Mouse (Mus musculus) C2C12 (cell line): ENCODE results near the gene Nrap. TPM values are rescaled to one million over a fixed set of nuclear protein-coding genes. Genes with fewer than 3 reads are reported as not detected.

ENCODE experiments used
- H3K27me3 ChIP-seq: one replicate; pipeline ENCODE4 v1.6.1; 2011; ENCODE audit not compliant: control insufficient read depth, insufficient read depth, insufficient read length
- H3K36me3 ChIP-seq: one replicate; pipeline ENCODE4 v1.6.1; 2011; ENCODE audit not compliant: control insufficient read depth, insufficient read depth
- H3K4me3 ChIP-seq: one replicate; pipeline ENCODE4 v1.5.1; 2011; ENCODE audit warnings: mild to moderate bottlenecking, control low read depth; ENCODE audit not compliant: poor library complexity, insufficient read depth, severe bottlenecking
- H3K79me2 ChIP-seq: one replicate; pipeline ENCODE4 v1.6.1; 2011; ENCODE audit not compliant: control insufficient read depth, insufficient read depth
- H3K79me3 ChIP-seq: one replicate; pipeline ENCODE4 v1.6.1; 2011; ENCODE audit warnings: low read depth, control low read depth
- H3ac ChIP-seq: one replicate; pipeline ENCODE3; 2011; ENCODE audit warnings: low read depth; ENCODE audit not compliant: control insufficient read depth, insufficient read length
- CEBPB ChIP-seq: IDR thresholded peaks from one replicate; pipeline ENCODE4 v1.6.1; 2011; ENCODE audit warnings: low read depth, mild to moderate bottlenecking, control low read depth, moderate library complexity
- CTCF ChIP-seq: IDR thresholded peaks from one replicate; pipeline ENCODE4 v1.5.1; 2011; ENCODE audit not compliant: control insufficient read depth, insufficient read depth, insufficient read length
- FOSL1 ChIP-seq: IDR thresholded peaks from one replicate; pipeline ENCODE4 v1.8.0; 2011; ENCODE audit warnings: mild to moderate bottlenecking, low read length; ENCODE audit not compliant: poor library complexity, insufficient read depth, severe bottlenecking
- MAX ChIP-seq: IDR thresholded peaks from one replicate; pipeline ENCODE4 v1.6.1; 2011; ENCODE audit warnings: mild to moderate bottlenecking, control low read depth
- MYOD1 ChIP-seq: IDR thresholded peaks from one replicate; pipeline ENCODE4 v1.6.1; 2011; ENCODE audit warnings: low read depth; ENCODE audit not compliant: control insufficient read depth, insufficient read length
- MYOG ChIP-seq: IDR thresholded peaks from one replicate; pipeline ENCODE4 v1.6.1; 2011; ENCODE audit not compliant: control insufficient read depth, insufficient read length; ENCODE audit errors: extremely low read depth
- USF1 ChIP-seq: IDR thresholded peaks from one replicate; pipeline ENCODE4 v1.6.1; 2011; ENCODE audit warnings: low read depth, mild to moderate bottlenecking, control low read depth, moderate library complexity
- polyA plus RNA-seq: library from polyadenylated mRNA; unstranded; fragments of >200 nt; fragmentation: generic; extraction: Trizol; gene quantifications from one replicate; pipeline ENCODE4 v1.2.1, GENCODE M21; 2012; ENCODE audit warnings: missing spikeins

The Nrap gene
- polyA plus RNA-seq, 1 experiment: 0.88 TPM

DNA sequence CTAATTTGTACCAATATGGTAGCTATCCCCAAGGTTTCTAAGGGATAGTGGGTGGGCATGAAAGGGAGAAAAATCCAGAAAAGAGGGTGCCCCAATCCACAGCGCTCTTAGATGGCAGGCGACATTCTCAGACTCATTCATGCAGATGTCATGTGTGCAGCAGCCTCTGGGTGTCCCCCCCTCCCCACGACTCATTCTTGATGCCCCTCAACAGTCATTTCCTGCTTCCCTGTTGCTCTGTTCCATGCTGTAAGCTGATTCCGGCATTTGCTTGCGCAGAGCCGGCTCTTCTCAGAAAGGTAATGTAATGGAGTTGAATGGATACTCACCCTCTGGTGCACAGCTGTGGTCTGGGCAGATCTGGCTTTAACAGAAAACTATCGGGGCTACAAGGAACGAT is 40.5 kb upstream of the Nrap start:
- TF ChIP-seq CTCF (peak; percentile 4), MYOD1 (no peak), MYOG (no peak), FOSL1 (no peak), CEBPB (no peak), USF1 (no peak)
- H3K79me3 ChIP-seq: no peaks in the 10 kb centered on the region
- H3ac ChIP-seq: no peak overlapping the region
- H3K27me3 ChIP-seq: no peaks in the 10 kb centered on the region
- H3K79me2 ChIP-seq: no peaks in the 10 kb centered on the region
- no peak overlapping the region for H3K4me3 ChIP-seq
- no peaks in the 10 kb centered on the region for H3K36me3 ChIP-seq

DNA sequence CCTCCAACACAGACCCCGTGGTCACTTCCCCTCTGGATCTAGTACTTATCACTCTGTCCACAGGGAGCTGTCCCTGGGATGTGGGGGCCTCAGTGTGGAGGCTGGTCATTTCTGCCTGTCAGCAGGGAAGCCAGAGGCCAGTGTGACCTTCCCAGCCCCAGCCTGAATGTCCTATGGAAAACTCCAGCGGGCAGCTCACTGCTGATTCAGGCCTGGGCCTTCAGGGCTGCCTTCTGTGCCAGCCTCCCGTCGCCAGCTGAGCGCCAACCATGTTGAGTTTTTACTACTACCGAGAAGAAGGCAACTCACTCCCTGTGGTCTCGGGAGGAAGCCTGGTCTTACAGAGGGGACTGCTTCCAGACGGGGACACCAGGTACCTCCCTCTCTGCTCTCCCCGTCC is 35.7 kb upstream of the Nrap start:
- H3ac ChIP-seq: no peak overlapping the region
- H3K4me3 ChIP-seq: no peak overlapping the region
- H3K79me3 ChIP-seq: no peaks in the 10 kb centered on the region
- H3K79me2 ChIP-seq: no peaks in the 10 kb centered on the region
- no peaks in the 10 kb centered on the region for H3K27me3 ChIP-seq
- H3K36me3 ChIP-seq: no peaks in the 10 kb centered on the region
- TF ChIP-seq CEBPB: no peak
- no peak for TF ChIP-seq MAX
- TF ChIP-seq USF1: no peak
- TF ChIP-seq FOSL1: no peak
- no peak for TF ChIP-seq CTCF
- no peak for TF ChIP-seq MYOG
- no peak for TF ChIP-seq MYOD1

DNA sequence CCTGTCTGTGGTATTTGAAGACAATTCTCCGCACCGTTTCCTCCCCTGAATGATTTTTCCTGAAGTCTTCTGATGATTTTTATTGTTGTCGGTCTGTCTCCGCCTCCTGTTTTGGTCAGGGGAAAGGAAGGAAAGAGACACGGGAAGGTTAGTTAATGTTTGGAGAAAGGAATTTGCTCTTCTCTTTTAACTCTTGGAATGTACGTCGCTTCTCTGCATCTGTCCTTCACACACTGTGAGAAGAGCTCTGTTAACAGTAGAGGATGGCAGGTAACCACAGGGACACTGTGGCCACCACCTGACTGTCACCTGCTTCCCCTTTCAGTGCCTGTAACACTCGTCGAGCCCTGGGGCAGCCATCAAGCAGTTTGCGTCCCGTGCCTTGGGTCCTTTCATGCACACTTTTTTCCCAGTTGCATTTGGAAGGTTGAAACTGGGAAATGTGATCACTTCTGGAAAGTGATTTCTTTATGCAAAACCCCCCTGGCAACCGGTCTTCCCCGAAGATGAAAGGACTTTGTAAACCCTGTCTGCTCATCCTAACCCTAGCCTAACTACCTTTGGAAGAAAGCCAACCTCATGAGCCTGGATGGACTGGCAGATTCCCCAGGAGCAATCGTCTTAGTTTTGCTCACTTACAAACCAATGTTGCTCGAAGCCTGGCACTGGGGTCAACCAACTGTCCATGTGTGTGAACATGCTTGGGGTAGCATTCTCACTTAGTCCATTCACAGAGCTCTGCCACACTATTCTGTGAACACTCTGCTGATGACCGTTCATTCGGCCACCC is 35.0 kb upstream of the Nrap start:
- Histone ChIP-seq H3K79me2 (no peaks in the 10 kb centered on the region), H3K27me3 (no peaks in the 10 kb centered on the region), H3K79me3 (no peaks in the 10 kb centered on the region), H3ac (no peak overlapping the region), H3K36me3 (no peaks in the 10 kb centered on the region), H3K4me3 (no peak overlapping the region)
- TF ChIP-seq CTCF (no peak), MAX (no peak), MYOG (no peak), MYOD1 (no peak), CEBPB (no peak)

DNA sequence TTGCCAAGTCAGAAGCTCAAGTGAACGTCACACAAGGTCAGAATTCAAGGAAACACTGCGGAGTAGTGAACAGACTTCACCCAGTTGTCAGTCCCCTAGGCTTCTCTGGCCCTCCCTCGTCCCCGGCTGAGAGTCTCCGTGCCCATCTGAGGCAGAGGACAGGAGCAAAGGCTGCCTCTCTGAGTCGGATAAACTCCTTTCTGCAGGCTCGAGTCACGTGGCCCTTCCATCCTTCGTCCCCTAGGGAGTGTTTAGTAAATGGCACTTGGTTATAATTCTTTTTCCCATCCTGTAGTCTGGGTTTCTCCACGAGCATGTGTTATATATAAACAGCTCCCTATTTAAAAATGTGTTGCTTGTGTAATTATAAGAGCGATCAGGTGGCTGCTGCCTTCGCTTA is 33.5 kb upstream of the Nrap start:
- Histone ChIP-seq H3K79me3 (no peaks in the 10 kb centered on the region), H3K27me3 (no peaks in the 10 kb centered on the region), H3K4me3 (no peak overlapping the region), H3K79me2 (no peaks in the 10 kb centered on the region), H3ac (no peak overlapping the region), H3K36me3 (no peaks in the 10 kb centered on the region)
- no peak for TF ChIP-seq USF1
- TF ChIP-seq MAX: no peak
- no peak for TF ChIP-seq CTCF
- TF ChIP-seq MYOG: no peak
- no peak for TF ChIP-seq MYOD1
- TF ChIP-seq CEBPB: no peak
- TF ChIP-seq FOSL1: no peak

DNA sequence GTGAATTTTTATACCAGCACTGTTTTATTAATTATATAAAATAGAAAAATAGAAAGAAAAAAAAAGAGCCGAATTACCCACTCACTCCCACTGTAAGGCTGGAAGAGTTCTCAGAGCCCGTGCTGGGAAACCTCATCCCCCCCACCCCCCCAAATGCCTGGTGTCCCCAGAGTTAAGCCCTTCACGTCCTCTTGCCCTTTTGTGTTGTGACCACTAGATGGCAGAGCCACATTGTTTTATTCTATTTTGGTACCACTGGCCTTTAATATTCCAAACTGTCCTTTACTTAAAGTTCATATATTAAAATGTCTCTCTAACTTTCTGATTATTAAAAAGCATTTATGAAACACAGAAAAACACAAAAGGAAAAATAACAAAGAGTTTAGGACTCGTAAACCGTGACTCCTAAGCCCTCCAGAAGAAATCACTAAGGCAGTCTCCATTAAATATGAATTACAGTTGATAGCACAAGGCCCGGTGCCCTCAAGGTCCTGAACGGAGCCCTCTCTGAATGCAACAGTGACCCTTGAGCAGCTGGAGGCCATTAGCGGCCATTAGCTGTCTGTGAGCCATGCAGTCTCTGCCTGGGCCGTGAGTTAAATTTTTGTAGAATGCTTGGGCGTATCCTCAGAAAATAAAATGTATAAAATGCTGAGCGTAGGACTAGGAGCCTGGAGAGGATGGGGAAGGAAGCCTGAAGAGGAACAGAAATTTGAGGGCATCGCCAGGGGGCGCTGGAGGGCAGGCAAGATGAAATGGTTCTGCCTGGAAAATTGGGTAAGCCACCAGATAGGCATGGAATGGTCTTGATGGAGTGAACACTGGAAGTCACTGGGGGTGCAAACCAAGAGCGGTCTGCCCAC is 32.9 kb upstream of the Nrap start:
- H3K36me3 ChIP-seq: no peaks in the 10 kb centered on the region

More for the DNA sequence above, 32.9 kb upstream of the Nrap start:
- Histone ChIP-seq H3K79me2 (no peaks in the 10 kb centered on the region), H3K4me3 (no peak overlapping the region), H3ac (peak overlapping the region; percentile 2), H3K79me3 (no peaks in the 10 kb centered on the region), H3K27me3 (no peaks in the 10 kb centered on the region)
- TF ChIP-seq FOSL1: no peak
- peak; percentile 60 for TF ChIP-seq CTCF
- TF ChIP-seq MYOD1: no peak
